8 mouse cellular contexts compared by ENCODE assay signal in genomic region chr5:149184104-149184843, GRCm38 (mm10). TPM values are rescaled to one million over a fixed set of nuclear protein-coding genes. Genes with fewer than 3 reads are reported as not detected.
DNase-seq lines count a peak whose midpoint lies in the region; ATAC-seq and TF ChIP-seq lines count a peak whose summit lies in the region.

Uspl1 (plus strand) TSS chr5:149184350.
Hmgb1 (minus strand) TSS chr5:149184489.

- DNase-seq in c-Kit-positive CD71-positive TER-119-positive erythroid progenitor cells, embryonic 14.5 days (ENCODE audit: low spot score) = peak; percentile 98
- peak; percentile 97 for DNase-seq in heart, postnatal 0 days (ENCODE audit: low spot score)
- peak; percentile 99 for DNase-seq in kidney, postnatal 4 days

- TF ChIP-seq CTCF in E14TG2a.4 (conservative IDR thresholded peaks at IDR 0.05; ENCODE audit: low read length) = no peak
- TF ChIP-seq CTCF in heart, postnatal 0 days (IDR thresholded peaks at IDR 0.05; ENCODE audit: low read depth) = no peak
- 0 out of 2 replicates have a peak, but pooled peaks have one; percentile 0 for TF ChIP-seq CTCF in testis, adult 2 months (IDR thresholded peaks at IDR 0.05; ENCODE audit: control insufficient read depth, insufficient read depth, insufficient replicate concordance, low read depth, low read length)

- H3K9ac ChIP-seq in forebrain, embryonic 12.5 days = peak within 1 kb of the TSS; percentile 83
- H3K9ac ChIP-seq in heart, postnatal 0 days (replicated peaks; ENCODE audit: low read depth, low read length) = peak within 1 kb of the TSS; percentile 80
- peak within 1 kb of the TSS; percentile 95 for H3K9ac ChIP-seq in liver, embryonic 16.5 days (ENCODE audit: low read depth, low read length)
- peak within 1 kb of the TSS; percentile 88 for H3K9ac ChIP-seq in neural tube, embryonic 13.5 days

- H3K27me3 ChIP-seq in E14TG2a.4 (ENCODE audit: insufficient read depth, low read length) = no peaks in the 10 kb centered on the region
- no peaks in the 10 kb centered on the region for H3K27me3 ChIP-seq in forebrain, embryonic 12.5 days
- H3K27me3 ChIP-seq in heart, postnatal 0 days (ENCODE audit: control insufficient read depth, insufficient read depth, low read length) = no peaks in the 10 kb centered on the region
- H3K27me3 ChIP-seq in liver, embryonic 16.5 days (ENCODE audit: control insufficient read depth, insufficient read depth, low read depth, low read length) = no peaks in the 10 kb centered on the region
- no peaks in the 10 kb centered on the region for H3K27me3 ChIP-seq in neural tube, embryonic 13.5 days
- H3K27me3 ChIP-seq in testis, adult 2 months (ENCODE audit: control insufficient read depth, insufficient read depth, low read length) = no peaks in the 10 kb centered on the region

- 0% methylated on average over 55 of the region's 59 CpGs for WGBS in forebrain, embryonic 12.5 days
- WGBS in heart, postnatal 0 days = under 1% methylated on average over 46 of the region's 59 CpGs
- under 1% methylated on average over 58 of the region's 59 CpGs for WGBS in liver, embryonic 16.5 days (ENCODE audit: insufficient replicate concordance)
- WGBS in neural tube, embryonic 13.5 days = under 1% methylated on average over 58 of the region's 59 CpGs

- peak; percentile 75 for TF ChIP-seq EP300 in heart, postnatal 0 days (IDR thresholded peaks at IDR 0.05; ENCODE audit: low read depth)

- H3K36me3 ChIP-seq in E14TG2a.4 (ENCODE audit: insufficient read depth, low read length) = peaks cover 38% of the 10 kb centered on the region
- H3K36me3 ChIP-seq in forebrain, embryonic 12.5 days (replicated peaks) = peaks cover 5% of the 10 kb centered on the region
- peaks cover 5% of the 10 kb centered on the region for H3K36me3 ChIP-seq in heart, postnatal 0 days (replicated peaks; ENCODE audit: control insufficient read depth, insufficient read depth, low read length)
- peaks cover 5% of the 10 kb centered on the region for H3K36me3 ChIP-seq in liver, embryonic 16.5 days (ENCODE audit: control insufficient read depth, insufficient read depth)
- peaks cover 12% of the 10 kb centered on the region for H3K36me3 ChIP-seq in neural tube, embryonic 13.5 days
- peaks cover 2% of the 10 kb centered on the region for H3K36me3 ChIP-seq in testis, adult 2 months (ENCODE audit: control insufficient read depth, insufficient read depth, low read length)

- peak within 1 kb of the TSS; percentile 96 for H3K27ac ChIP-seq in forebrain, embryonic 12.5 days
- H3K27ac ChIP-seq in heart, postnatal 0 days (ENCODE audit: low read depth) = peak within 1 kb of the TSS; percentile 99
- H3K27ac ChIP-seq in liver, embryonic 16.5 days (ENCODE audit: low read length) = peak within 1 kb of the TSS; percentile 97
- H3K27ac ChIP-seq in neural tube, embryonic 13.5 days (replicated peaks) = peak within 1 kb of the TSS; percentile 97
- H3K27ac ChIP-seq in testis, adult 2 months (ENCODE audit: control insufficient read depth, insufficient read depth, low read depth, low read length) = peak within 1 kb of the TSS; percentile 100

- H3K9me3 ChIP-seq in E14TG2a.4 (ENCODE audit: low read length) = no peaks in the 10 kb centered on the region
- no peaks in the 10 kb centered on the region for H3K9me3 ChIP-seq in forebrain, embryonic 12.5 days
- no peaks in the 10 kb centered on the region for H3K9me3 ChIP-seq in heart, postnatal 0 days (replicated peaks; ENCODE audit: control insufficient read depth, low read length)
- no peaks in the 10 kb centered on the region for H3K9me3 ChIP-seq in liver, embryonic 16.5 days (replicated peaks; ENCODE audit: control insufficient read depth, low read length)
- no peaks in the 10 kb centered on the region for H3K9me3 ChIP-seq in neural tube, embryonic 13.5 days

- peaks cover 57% of the 10 kb centered on the region for H3K4me1 ChIP-seq in E14TG2a.4 (replicated peaks; ENCODE audit: low read depth, low read length)
- H3K4me1 ChIP-seq in forebrain, embryonic 12.5 days = peaks cover 24% of the 10 kb centered on the region
- H3K4me1 ChIP-seq in heart, postnatal 0 days (ENCODE audit: control insufficient read depth, insufficient read depth) = peaks cover 10% of the 10 kb centered on the region
- H3K4me1 ChIP-seq in liver, embryonic 16.5 days (ENCODE audit: control insufficient read depth, low read depth, low read length) = peaks cover 18% of the 10 kb centered on the region
- peaks cover 30% of the 10 kb centered on the region for H3K4me1 ChIP-seq in neural tube, embryonic 13.5 days (replicated peaks)
- H3K4me1 ChIP-seq in testis, adult 2 months (ENCODE audit: control insufficient read depth, insufficient read depth, low read length) = peaks cover 8% of the 10 kb centered on the region; the same call in 1 of the 2 replicates

- peak; percentile 99 for TF ChIP-seq POLR2A in testis, adult 2 months (IDR thresholded peaks at IDR 0.05; ENCODE audit: control insufficient read depth, low read depth, low read length)

- H3K4me3 ChIP-seq in E14TG2a.4 (replicated peaks; ENCODE audit: low read length) = peak within 1 kb of the TSS; percentile 97
- peak within 1 kb of the TSS; percentile 75 for H3K4me3 ChIP-seq in forebrain, embryonic 12.5 days (replicated peaks)
- peak within 1 kb of the TSS; percentile 87 for H3K4me3 ChIP-seq in heart, postnatal 0 days (ENCODE audit: low read depth, low read length)
- peak within 1 kb of the TSS; percentile 95 for H3K4me3 ChIP-seq in liver, embryonic 16.5 days (ENCODE audit: low read depth, low read length)
- peak within 1 kb of the TSS; percentile 82 for H3K4me3 ChIP-seq in neural tube, embryonic 13.5 days
- peak within 1 kb of the TSS; percentile 100 for H3K4me3 ChIP-seq in testis, adult 2 months (ENCODE audit: control insufficient read depth, low read depth, low read length)

- peak; percentile 97 for ATAC-seq in forebrain, embryonic 12.5 days (ENCODE audit: low FRiP score)
- peak; percentile 98 for ATAC-seq in heart, postnatal 0 days (ENCODE audit: insufficient read depth, low read depth)
- ATAC-seq in liver, embryonic 16.5 days (ENCODE audit: low read depth) = peak; percentile 93
- peak; percentile 98 for ATAC-seq in neural tube, embryonic 13.5 days (ENCODE audit: low read depth)

- peak within 1 kb of the TSS; percentile 83 for H3K4me2 ChIP-seq in forebrain, embryonic 12.5 days
- peak within 1 kb of the TSS; percentile 71 for H3K4me2 ChIP-seq in heart, postnatal 0 days (ENCODE audit: low read depth, low read length)
- peak within 1 kb of the TSS; percentile 96 for H3K4me2 ChIP-seq in liver, embryonic 16.5 days (ENCODE audit: low read depth, low read length)
- peak within 1 kb of the TSS; percentile 82 for H3K4me2 ChIP-seq in neural tube, embryonic 13.5 days

RNA-seq across cellular contexts. Expression of gene Uspl1, which starts in this region (rescaled TPM):
- 71.6 and 73.8 TPM in 2 replicates for polyA plus RNA-seq in forebrain, embryonic 12.5 days (2016; fragmentation: Nextera tagmentation; extraction: Ambion mirVana)
- total RNA-seq in heart, postnatal 0 days (2014; rRNA removed; ENCODE audit: low replicate concordance) = 18.9 and 23.6 TPM in 2 replicates
- 17.6 and 17.8 TPM in 2 replicates for polyA plus RNA-seq in heart, postnatal 0 days (2015; fragmentation: Nextera tagmentation; extraction: Ambion mirVana)
- 16.1 and 17.2 TPM in 2 replicates for polyA plus RNA-seq in liver, embryonic 16.5 days (2015; fragmentation: Nextera tagmentation; extraction: Ambion mirVana)
- polyA plus RNA-seq in neural tube, embryonic 13.5 days (2015; fragmentation: Nextera tagmentation; extraction: Ambion mirVana) = 62.4 and 65.4 TPM in 2 replicates
- polyA plus RNA-seq in testis, adult 2 months (2012; rRNA removed) = 17.2 and 17.9 TPM in 2 replicates

RNA-seq across cellular contexts. Expression of gene Hmgb1, which starts in this region (rescaled TPM):
- polyA plus RNA-seq in forebrain, embryonic 12.5 days (2016; fragmentation: Nextera tagmentation; extraction: Ambion mirVana) = 1,906 and 2,082 TPM in 2 replicates
- total RNA-seq in heart, postnatal 0 days (2014; rRNA removed; ENCODE audit: low replicate concordance) = 107 and 193 TPM in 2 replicates
- 495 and 540 TPM in 2 replicates for polyA plus RNA-seq in heart, postnatal 0 days (2015; fragmentation: Nextera tagmentation; extraction: Ambion mirVana)
- 379 and 433 TPM in 2 replicates for polyA plus RNA-seq in liver, embryonic 16.5 days (2015; fragmentation: Nextera tagmentation; extraction: Ambion mirVana)
- 950 and 1,077 TPM in 2 replicates for polyA plus RNA-seq in neural tube, embryonic 13.5 days (2015; fragmentation: Nextera tagmentation; extraction: Ambion mirVana)
- 15.2 and 15.3 TPM in 2 replicates for polyA plus RNA-seq in testis, adult 2 months (2012; rRNA removed)

Comparison
In these comparisons a context has a peak if more than half of its experiments do, and no peak if none do; other contexts are left out.
1. Peak in every context shown above with its lines: DNase-seq, ATAC-seq, H3K4me3 ChIP-seq and H3K27ac ChIP-seq.
2. RNA of gene Hmgb1 (polyA plus RNA-seq): 1,906 to 2,082 TPM in forebrain, embryonic 12.5 days, 950 to 1,077 TPM in neural tube, embryonic 13.5 days, 495 to 540 TPM in heart, postnatal 0 days and 379 to 433 TPM in liver, embryonic 16.5 days; 15.2 to 15.3 TPM in testis, adult 2 months; every median in the first group is over 10 times any median in the second.